Comparison of ENCODE assay signal across 9 mouse cellular contexts in the genomic region with DNA sequence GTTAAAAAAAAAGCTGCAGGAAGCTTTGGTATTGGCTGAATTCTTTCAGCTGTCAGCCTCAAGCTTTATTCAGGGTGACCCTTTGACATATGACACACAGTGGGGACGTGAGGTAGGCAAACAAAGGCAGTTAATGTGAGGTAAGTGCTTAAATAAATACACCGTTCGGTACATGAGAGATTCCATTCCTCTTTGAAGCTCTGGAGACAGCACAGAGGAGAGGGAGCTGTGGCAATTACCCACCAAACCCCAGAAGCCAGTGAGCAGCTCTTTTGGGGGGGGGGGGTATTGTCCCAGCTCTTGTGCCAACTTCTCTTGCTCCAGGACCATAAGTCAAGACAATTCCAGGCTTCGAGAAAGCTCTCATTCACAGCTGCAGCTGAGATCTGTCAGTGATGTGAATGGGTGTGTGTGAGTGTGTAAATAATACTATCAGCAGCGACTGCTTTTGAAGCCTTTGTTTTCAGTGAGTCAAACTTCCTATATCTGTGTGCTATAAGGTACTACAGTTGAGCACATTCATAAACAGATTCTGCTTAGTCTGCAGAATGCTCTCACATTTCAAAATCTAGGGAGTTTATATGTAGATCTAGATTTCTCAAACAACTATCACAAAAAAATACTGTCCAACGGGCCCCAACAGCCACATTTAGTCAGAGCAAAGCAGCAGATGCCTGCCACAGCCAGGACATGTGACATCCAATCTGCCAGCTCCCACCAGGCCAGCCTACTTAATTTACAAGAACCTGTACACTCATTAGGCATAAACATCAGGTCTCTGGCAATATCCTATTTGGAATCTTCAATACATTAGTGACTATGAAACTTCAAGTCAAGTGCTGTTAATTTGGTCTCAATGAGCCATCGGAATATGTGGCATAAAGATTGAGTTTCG. TPM values are rescaled to one million over a fixed set of nuclear protein-coding genes. Genes with fewer than 3 reads are reported as not detected.
A peak's percentile ranks its signal among the peaks of the same experiment; 100 is the strongest.
DNase-seq lines count a peak whose midpoint lies in the region; ATAC-seq and TF ChIP-seq lines count a peak whose summit lies in the region.
"Had no signal": no experiment of that assay in that cellular context is flagged by ENCODE, and none has a peak within 500 bp of the region (broad histone marks: within the 10 kb centered on the region; RNA-seq: fewer than 3 reads in every experiment).

No protein-coding gene starts in this region.

- H3K9me3 ChIP-seq in lung, embryonic 15.5 days = no peaks in the 10 kb centered on the region
- H3K9me3 ChIP-seq in intestine, postnatal 0 days (ENCODE audit: control insufficient read depth) = no peaks in the 10 kb centered on the region
- H3K9me3 ChIP-seq in stomach, embryonic 15.5 days = no peaks in the 10 kb centered on the region
- H3K9me3 ChIP-seq: embryonic facial prominence, embryonic 15.5 days had no signal

- H3K4me1 ChIP-seq in lung, embryonic 15.5 days = peaks cover 22% of the 10 kb centered on the region
- H3K4me1 ChIP-seq in intestine, postnatal 0 days (replicated peaks; ENCODE audit: control insufficient read depth, insufficient read depth, low read length) = peaks cover 6% of the 10 kb centered on the region; the same call in 1 of the 2 replicates
- peaks cover 4% of the 10 kb centered on the region; the same call in 1 of the 2 replicates for H3K4me1 ChIP-seq in stomach, embryonic 15.5 days
- H3K4me1 ChIP-seq: embryonic facial prominence, embryonic 15.5 days had no signal

- H3K4me3 ChIP-seq in lung, embryonic 15.5 days = no peak overlapping the region
- H3K4me3 ChIP-seq in intestine, postnatal 0 days (ENCODE audit: low read depth, low read length) = no peak overlapping the region
- no peak overlapping the region for H3K4me3 ChIP-seq in stomach, embryonic 15.5 days (replicated peaks)
- H3K4me3 ChIP-seq: embryonic facial prominence, embryonic 15.5 days had no signal

- no peak overlapping the region for H3K9ac ChIP-seq in lung, embryonic 15.5 days
- H3K9ac ChIP-seq in intestine, postnatal 0 days (ENCODE audit: low read depth, low read length) = no peak overlapping the region
- no peak overlapping the region for H3K9ac ChIP-seq in stomach, embryonic 15.5 days
- H3K9ac ChIP-seq: embryonic facial prominence, embryonic 15.5 days had no signal

- H3K36me3 ChIP-seq in lung, embryonic 15.5 days = no peaks in the 10 kb centered on the region
- H3K36me3 ChIP-seq in intestine, postnatal 0 days (ENCODE audit: control insufficient read depth, insufficient read depth) = no peaks in the 10 kb centered on the region
- no peaks in the 10 kb centered on the region for H3K36me3 ChIP-seq in stomach, embryonic 15.5 days
- H3K36me3 ChIP-seq: embryonic facial prominence, embryonic 15.5 days had no signal

- H3K27ac ChIP-seq in lung, embryonic 15.5 days = peak overlapping the region; percentile 60
- H3K27ac ChIP-seq in intestine, postnatal 0 days (ENCODE audit: low read depth, low read length) = no peak overlapping the region
- peak overlapping the region; percentile 65; the same call in 1 of the 2 replicates for H3K27ac ChIP-seq in stomach, embryonic 15.5 days
- H3K27ac ChIP-seq: embryonic facial prominence, embryonic 15.5 days had no signal

- 26% methylated on average over 8 of the region's 8 CpGs for WGBS in lung, embryonic 15.5 days
- 29% methylated on average over 8 of the region's 8 CpGs for WGBS in intestine, postnatal 0 days
- whole genome bisulfite sequencing in stomach, embryonic 15.5 days = 36% methylated on average over 8 of the region's 8 CpGs

- peak; percentile 31 for DNase-seq in cerebellum, adult 9-10 months
- no peak for DNase-seq in cerebellum, adult 8-10 months
- no peak for DNase-seq in lung, postnatal 10 days
- no peak for DNase-seq in left cerebral cortex, adult 11 months (ENCODE audit: low spot score)
- no peak for DNase-seq in right cerebral cortex, postnatal 14 days

- no peaks in the 10 kb centered on the region for H3K27me3 ChIP-seq in lung, embryonic 15.5 days
- no peaks in the 10 kb centered on the region for H3K27me3 ChIP-seq in intestine, postnatal 0 days (replicated peaks; ENCODE audit: control insufficient read depth, insufficient read depth, low read length)
- no peaks in the 10 kb centered on the region for H3K27me3 ChIP-seq in stomach, embryonic 15.5 days (replicated peaks)
- H3K27me3 ChIP-seq: embryonic facial prominence, embryonic 15.5 days had no signal

- peak overlapping the region; percentile 26; the same call in 1 of the 2 replicates for H3K4me2 ChIP-seq in lung, embryonic 15.5 days
- H3K4me2 ChIP-seq in intestine, postnatal 0 days (replicated peaks; ENCODE audit: low read depth) = peak overlapping the region; percentile 21; the same call in 1 of the 2 replicates
- peak overlapping the region; percentile 37 for H3K4me2 ChIP-seq in stomach, embryonic 15.5 days
- H3K4me2 ChIP-seq: embryonic facial prominence, embryonic 15.5 days had no signal

- peak; percentile 75; the same call in 1 of the 2 replicates for ATAC-seq in lung, embryonic 15.5 days (ENCODE audit: borderline replicate concordance, extremely low read depth, low FRiP score, low TSS enrichment)
- peak; percentile 68 for ATAC-seq in intestine, postnatal 0 days
- peak; percentile 91 for ATAC-seq in stomach, embryonic 15.5 days (ENCODE audit: insufficient read depth, low FRiP score, low read depth)

- TF ChIP-seq CTCF in intestine, postnatal 0 days (IDR thresholded peaks at IDR 0.05; ENCODE audit: low read depth) = no peak

RNA-seq across cellular contexts. Expression of a gene that starts 40.5 kb away (rescaled TPM):
- 14.5 and 16.2 TPM in 2 replicates for polyA plus RNA-seq in lung, embryonic 15.5 days (2015; fragmentation: Nextera tagmentation; extraction: Ambion mirVana)
- 7.7 and 8.2 TPM in 2 replicates for polyA plus RNA-seq in intestine, postnatal 0 days (2015; fragmentation: Nextera tagmentation; extraction: Ambion mirVana)
- 15.9 and 16.4 TPM in 2 replicates for polyA plus RNA-seq in stomach, embryonic 15.5 days (2015; fragmentation: Nextera tagmentation; extraction: Ambion mirVana)
